15 mouse cellular contexts compared by ENCODE assay signal in the genomic region with DNA sequence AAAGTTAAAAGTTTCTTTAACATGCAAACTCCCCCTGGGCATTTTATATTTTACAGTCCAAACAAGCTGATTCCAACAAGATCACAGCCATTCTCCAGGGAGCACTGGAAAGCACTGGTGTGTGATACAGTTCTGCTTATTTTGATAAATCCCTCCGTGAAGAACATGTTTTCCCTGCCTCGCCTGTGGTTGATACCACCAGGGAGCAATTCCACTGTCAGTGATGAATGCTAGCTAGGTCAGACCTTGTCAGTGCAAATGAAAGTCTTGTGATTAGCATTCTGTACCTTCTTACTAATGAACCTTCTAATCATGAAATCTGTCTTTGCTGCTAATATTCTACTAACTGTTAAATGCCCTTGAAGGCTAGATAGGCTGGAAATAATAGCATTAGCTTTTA. TPM values are rescaled to one million over a fixed set of nuclear protein-coding genes. Genes with fewer than 3 reads are reported as not detected.
"Had no signal": no experiment of that assay in that cellular context is flagged by ENCODE, and none has a peak within 500 bp of the region (broad histone marks: within the 10 kb centered on the region; RNA-seq: fewer than 3 reads in every experiment).

No protein-coding gene starts in this region.

- H3K4me3 ChIP-seq: kidney, embryonic 15.5 days; limb, embryonic 13.5 days; midbrain, embryonic 10.5 days; myocyte had no signal

- H3K9ac ChIP-seq: kidney, embryonic 15.5 days; limb, embryonic 13.5 days; liver, embryonic 14.5 days had no signal

- DNase-seq: kidney, adult 2 months; kidney, postnatal 14 days; left cerebral cortex, postnatal 4 days; lung, adult 18-20 months; right cerebral cortex, adult 18-20 months; right cerebral cortex, postnatal 25 days; thymus, postnatal 4 days had no signal

- H3K9me3 ChIP-seq: kidney, embryonic 15.5 days; limb, embryonic 13.5 days; midbrain, embryonic 10.5 days had no signal

- H3K4me1 ChIP-seq: kidney, embryonic 15.5 days; limb, embryonic 13.5 days; midbrain, embryonic 10.5 days had no signal

- H3K4me2 ChIP-seq: kidney, embryonic 15.5 days; limb, embryonic 13.5 days had no signal

- H3K27ac ChIP-seq: kidney, embryonic 15.5 days; limb, embryonic 13.5 days; liver, embryonic 14.5 days; midbrain, embryonic 10.5 days had no signal

- H3K36me3 ChIP-seq: kidney, embryonic 15.5 days; limb, embryonic 13.5 days; midbrain, embryonic 10.5 days had no signal

- H3K27me3 ChIP-seq: kidney, embryonic 15.5 days; limb, embryonic 13.5 days had no signal

RNA-seq across cellular contexts. Expression of a gene that starts 14.8 kb away (rescaled TPM):
- total RNA-seq: liver, adult 2 months had no signal
- polyA plus RNA-seq: large intestine, adult 2 months; liver, adult 2 months; liver, embryonic 14.5 days; small intestine, adult 2 months had no signal
